Mouse (Mus musculus) heart, postnatal 0 days (tissue): ENCODE measurements around the gene Lrmp. TPM values are rescaled to one million over a fixed set of nuclear protein-coding genes. Genes with fewer than 3 reads are reported as not detected.

Source experiments
- ATAC-seq: fragments of 200-750 bp; cut with Nextera tagmentation; 2 replicates; pipeline ENCODE4 v1.8.0; 2017; ENCODE audit warnings: low read depth, moderate number of reproducible peaks, moderate library complexity; ENCODE audit not compliant: insufficient read depth
- DNase-seq: peaks from one replicate; pipeline ENCODE4 v3.0.0-alpha.2; 2016; ENCODE audit warnings: low spot score
- H3K27ac ChIP-seq: fragments of 300-500 bp; sonication (generic); 2 replicates; pipeline ENCODE4 v1.5.1; 2014; ENCODE audit warnings: low read depth, mild to moderate bottlenecking
- H3K27me3 ChIP-seq: fragments of 300-500 bp; sonication (generic); 2 replicates; pipeline ENCODE4 v1.6.1; 2014; ENCODE audit warnings: low read length, mixed read lengths; ENCODE audit not compliant: control insufficient read depth, insufficient read depth
- H3K36me3 ChIP-seq: fragments of 300-500 bp; sonication (generic); replicated peaks from 2 replicates; pipeline ENCODE4 v1.6.1; 2014; ENCODE audit warnings: low read length, mixed read lengths; ENCODE audit not compliant: control insufficient read depth, insufficient read depth
- H3K4me1 ChIP-seq: fragments of 300-500 bp; sonication (generic); 2 replicates; pipeline ENCODE4 v1.6.1; 2014; ENCODE audit warnings: antibody characterized with exemption; ENCODE audit not compliant: control insufficient read depth, insufficient read depth
- H3K4me2 ChIP-seq: fragments of 300-500 bp; sonication (generic); 2 replicates; pipeline ENCODE4 v1.6.1; 2014; ENCODE audit warnings: low read depth, mild to moderate bottlenecking, low read length, moderate library complexity
- H3K4me3 ChIP-seq: fragments of 300-500 bp; sonication (generic); 2 replicates; pipeline ENCODE4 v1.5.1; 2014; ENCODE audit warnings: low read depth, low read length
- H3K9ac ChIP-seq: fragments of 300-500 bp; sonication (generic); replicated peaks from 2 replicates; pipeline ENCODE4 v1.6.1; 2014; ENCODE audit warnings: low read depth, low read length, mixed read lengths
- H3K9me3 ChIP-seq: fragments of 300-500 bp; sonication (generic); replicated peaks from 2 replicates; pipeline ENCODE4 v1.6.1; 2016; ENCODE audit warnings: low read length; ENCODE audit not compliant: control insufficient read depth
- CTCF ChIP-seq: IDR thresholded peaks from 2 replicates; pipeline ENCODE4 v1.5.1; 2016; ENCODE audit warnings: antibody characterized with exemption, control low read depth, low read depth
- EP300 ChIP-seq: IDR thresholded peaks from 2 replicates; pipeline ENCODE4 v1.6.1; 2016; ENCODE audit warnings: antibody characterized with exemption, low read depth
- WGBS: fragments of 180-500 bp; shearing (Covaris S2); extraction: QIAGEN DNeasy Blood & Tissue Kit; methylation state at CpG from one replicate; pipeline ENCODE4 v1.1.7; 2014; 5-methylcytosine and 5-hydroxymethylcytosine counted together
- polyA plus RNA-seq: library from polyadenylated mRNA; unstranded; fragments of >200 nt; fragmentation: Nextera tagmentation; extraction: Ambion mirVana; gene quantifications from 2 replicates; pipeline ENCODE4 v1.2.1, GENCODE M21; 2015
- total RNA-seq: library from RNA; depleted of rRNA; stranded (reverse); fragments of >200 nt; gene quantifications from 2 replicates; pipeline ENCODE4 v1.2.3, GENCODE M21; 2014; ENCODE audit warnings: low replicate concordance

The Lrmp gene
- total and polyA plus RNA-seq, 2 experiments from 2014 or later, result 0.98 to 4.2 TPM

- Histone ChIP-seq H3K36me3 (no peaks in the 10 kb centered on the region), H3K9me3 (no peaks in the 10 kb centered on the region), H3K27me3 (peaks cover 39% of the 10 kb centered on the region), H3K27ac (no peak overlapping the region), H3K4me2 (peak overlapping the region; percentile 65), H3K9ac (0 out of 2 replicates have a peak overlapping the region, but pooled peaks have one; percentile 22), H3K4me3 (peak overlapping the region; percentile 41), H3K4me1 (peaks cover 9% of the 10 kb centered on the region; the same call in 1 of the 2 replicates)
- DNase-seq, result no peak
- 2% methylated on average over 20 of the region's 20 CpGs for WGBS
- TF ChIP-seq CTCF, result no peak
- TF ChIP-seq EP300, result no peak
- no peak for ATAC-seq
These were observed 40.3 kb upstream of the Lrmp start for GRCm38 (mm10) chr6:145075088-145075547.

- DNase-seq, result no peak
- H3K27me3 ChIP-seq, result peaks cover 39% of the 10 kb centered on the region
These were observed 39.8 kb upstream of the Lrmp start, which contains the start of gene Bcat1 for GRCm38 (mm10) chr6:145075548-145076224. Gene Bcat1, minus strand, starts transcription at chr6:145076184.

DNA sequence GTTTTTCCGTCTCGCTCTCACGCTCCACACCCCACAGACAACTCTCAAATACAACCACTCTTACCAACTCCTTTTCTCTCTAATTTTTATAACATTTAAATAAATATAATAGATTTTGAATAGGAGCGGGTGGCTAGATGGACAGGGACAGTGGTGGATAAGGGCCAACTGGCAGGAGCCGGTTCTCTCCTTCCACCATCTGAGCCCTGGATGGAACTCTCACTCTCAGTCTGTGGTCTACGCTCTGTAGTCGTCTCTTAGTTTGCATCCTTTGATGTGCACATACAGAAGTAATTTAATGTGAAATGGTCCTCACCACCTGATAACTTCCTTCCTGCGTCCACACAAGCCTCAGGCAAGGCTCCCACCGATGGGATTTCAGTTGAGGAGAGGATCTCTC is 39.2 kb upstream of the Lrmp start:
- TF ChIP-seq CTCF (no peak), EP300 (no peak)
- Histone ChIP-seq H3K36me3 (no peaks in the 10 kb centered on the region), H3K4me2 (peak overlapping the region; percentile 65), H3K9ac (no peak overlapping the region), H3K4me3 (peak overlapping the region; percentile 41; the same call in 1 of the 2 replicates), H3K9me3 (no peaks in the 10 kb centered on the region), H3K27ac (no peak overlapping the region), H3K4me1 (peaks cover 9% of the 10 kb centered on the region; the same call in 1 of the 2 replicates), H3K27me3 (peaks cover 39% of the 10 kb centered on the region)
- ATAC-seq, result no peak
- DNase-seq, result no peak
- 28% methylated on average over 9 of the region's 9 CpGs for WGBS

More at GRCm38 (mm10) chr6:145075548-145076224, 39.8 kb upstream of the Lrmp start, which contains the start of gene Bcat1:
- H3K27ac ChIP-seq, result no peak within 1 kb of the TSS
- 0 out of 2 replicates have a peak within 1 kb of the TSS, but pooled peaks have one; percentile 22 for H3K9ac ChIP-seq
- no peaks in the 10 kb centered on the region for H3K9me3 ChIP-seq
- ATAC-seq, result no peak; the same call in 1 of the 2 replicates
- peaks cover 9% of the 10 kb centered on the region; the same call in 1 of the 2 replicates for H3K4me1 ChIP-seq
- TF ChIP-seq CTCF (no peak), EP300 (no peak)
- WGBS, result under 1% methylated on average over 39 of the region's 39 CpGs
- peak within 1 kb of the TSS; percentile 65 for H3K4me2 ChIP-seq
- peak within 1 kb of the TSS; percentile 41 for H3K4me3 ChIP-seq
- no peaks in the 10 kb centered on the region for H3K36me3 ChIP-seq

- ATAC-seq (no peak), DNase-seq (no peak)
- peaks cover 9% of the 10 kb centered on the region; the same call in 1 of the 2 replicates for H3K4me1 ChIP-seq
- TF ChIP-seq EP300 (no peak), CTCF (no peak)
- H3K9me3 ChIP-seq, result no peaks in the 10 kb centered on the region
- peaks cover 28% of the 10 kb centered on the region for H3K27me3 ChIP-seq
- H3K27ac ChIP-seq, result no peak overlapping the region
- H3K9ac ChIP-seq, result no peak overlapping the region
- no peak overlapping the region for H3K4me3 ChIP-seq
- no peak overlapping the region for H3K4me2 ChIP-seq
- no peaks in the 10 kb centered on the region for H3K36me3 ChIP-seq
- WGBS, result 67% methylated on average over 8 of the region's 9 CpGs
These were observed 36.2 kb upstream of the Lrmp start for GRCm38 (mm10) chr6:145079087-145079759.

- no peak overlapping the region for H3K4me2 ChIP-seq
- H3K4me1 ChIP-seq, result no peaks in the 10 kb centered on the region
- H3K9ac ChIP-seq, result no peak overlapping the region
- 0 out of 2 replicates have a peak, but pooled peaks cover 5% of the 10 kb centered on the region for H3K27me3 ChIP-seq
- H3K9me3 ChIP-seq, result no peaks in the 10 kb centered on the region
- H3K27ac ChIP-seq, result no peak overlapping the region
- no peak overlapping the region for H3K4me3 ChIP-seq
- 54% methylated on average over 4 of the region's 4 CpGs for WGBS
- no peak for DNase-seq
- TF ChIP-seq EP300 (no peak), CTCF (no peak)
- ATAC-seq, result no peak
- no peaks in the 10 kb centered on the region for H3K36me3 ChIP-seq
These were observed 33.7 kb upstream of the Lrmp start for GRCm38 (mm10) chr6:145081721-145082120.
